Mouse (Mus musculus): ENCODE results near the gene Prkca. TPM values are rescaled to one million over a fixed set of nuclear protein-coding genes. Genes with fewer than 3 reads are reported as not detected.
A peak's percentile ranks its signal among the peaks of the same experiment; 100 is the strongest.

Gene Prkca
- polyA plus RNA-seq, 1 experiment from 2014 or later: 5.4 TPM

DNA sequence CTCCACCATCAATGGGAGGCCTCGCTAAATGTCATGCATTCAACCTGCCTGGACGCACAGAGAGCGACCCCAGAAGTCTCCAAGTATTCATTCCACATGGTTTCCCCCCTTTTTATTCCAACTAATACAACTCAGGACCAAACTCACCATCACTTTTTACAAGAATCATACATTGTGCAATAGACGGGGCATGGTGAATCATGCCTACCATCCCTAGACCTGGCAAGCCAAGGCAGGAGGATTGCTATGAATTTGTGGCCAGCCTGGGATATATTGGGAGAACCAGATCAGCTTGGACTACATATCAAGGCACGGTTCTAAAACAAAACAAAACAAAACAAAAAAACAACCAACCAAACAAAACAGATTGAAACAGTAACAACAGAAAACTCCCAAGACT is 19.2 kb upstream of the Prkca start:
- WGBS: 87% methylated on average over 5 of the region's 5 CpGs
- Histone ChIP-seq H3K4me3 (no peak overlapping the region), H3K27me3 (peaks cover 5% of the 10 kb centered on the region; the same call in 1 of the 2 replicates), H3K9me3 (no peaks in the 10 kb centered on the region), H3K27ac (replicated peaks) (no peak overlapping the region), H3K4me2 (replicated peaks) (no peak overlapping the region), H3K4me1 (no peaks in the 10 kb centered on the region), H3K36me3 (no peaks in the 10 kb centered on the region), H3K9ac (replicated peaks) (no peak overlapping the region)
- no peak for ATAC-seq (ENCODE audit: low FRiP score, low read depth)

DNA sequence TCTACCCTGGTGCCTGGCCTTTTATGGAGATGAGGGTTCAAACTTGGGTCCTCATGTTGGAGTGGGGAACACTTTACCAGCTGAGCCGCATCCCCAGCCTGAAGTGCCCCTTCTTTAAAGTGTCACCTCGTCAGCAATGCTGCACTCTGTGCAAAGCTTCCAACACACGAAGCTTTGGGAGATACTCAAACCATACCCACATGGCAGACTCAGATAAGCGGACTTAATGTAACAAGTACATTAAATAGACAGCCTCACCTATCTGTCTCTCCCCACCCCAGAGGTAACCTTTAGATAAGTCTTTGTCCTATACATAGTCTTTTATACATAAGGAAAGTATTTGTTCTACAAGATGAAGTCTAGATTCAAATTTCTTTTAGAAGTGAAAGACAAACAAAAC is 17.3 kb upstream of the Prkca start:
- H3K9ac ChIP-seq (replicated peaks): no peak overlapping the region
- no peak overlapping the region for H3K4me3 ChIP-seq
- no peak for ATAC-seq (ENCODE audit: low FRiP score, low read depth)
- H3K4me2 ChIP-seq (replicated peaks): no peak overlapping the region
- peaks cover 5% of the 10 kb centered on the region; the same call in 1 of the 2 replicates for H3K27me3 ChIP-seq
- no peaks in the 10 kb centered on the region for H3K9me3 ChIP-seq
- WGBS: 83% methylated on average over 4 of the region's 4 CpGs
- H3K27ac ChIP-seq (replicated peaks): no peak overlapping the region
- no peaks in the 10 kb centered on the region for H3K4me1 ChIP-seq
- H3K36me3 ChIP-seq: no peaks in the 10 kb centered on the region

DNA sequence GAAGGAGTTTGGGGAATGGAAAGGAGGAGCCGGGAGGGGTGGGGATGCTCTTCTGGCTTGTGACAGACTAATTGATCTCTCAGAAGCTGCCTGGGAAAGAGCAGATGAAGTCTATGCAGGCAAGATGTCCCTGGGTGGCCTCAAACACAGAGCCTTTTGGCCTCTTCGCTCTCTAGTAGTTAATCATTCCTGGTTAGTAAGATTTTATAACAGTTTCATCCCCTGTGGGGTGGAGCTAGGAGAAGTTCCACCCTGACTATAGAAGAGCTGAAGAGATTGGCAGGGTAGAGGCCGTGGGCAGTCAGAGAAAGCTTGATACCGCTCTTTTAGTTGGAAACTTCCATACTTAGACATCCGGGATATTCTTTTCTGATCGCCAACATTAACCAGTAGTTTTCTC is 15.2 kb upstream of the Prkca start:
- Histone ChIP-seq H3K4me1 (no peaks in the 10 kb centered on the region), H3K9me3 (no peaks in the 10 kb centered on the region), H3K36me3 (no peaks in the 10 kb centered on the region), H3K4me3 (no peak overlapping the region), H3K27ac (replicated peaks) (no peak overlapping the region), H3K27me3 (peaks cover 5% of the 10 kb centered on the region; the same call in 1 of the 2 replicates), H3K9ac (replicated peaks) (no peak overlapping the region), H3K4me2 (replicated peaks) (no peak overlapping the region)
- no peak for ATAC-seq (ENCODE audit: low FRiP score, low read depth)
- WGBS: 87% methylated on average over 6 of the region's 6 CpGs

DNA sequence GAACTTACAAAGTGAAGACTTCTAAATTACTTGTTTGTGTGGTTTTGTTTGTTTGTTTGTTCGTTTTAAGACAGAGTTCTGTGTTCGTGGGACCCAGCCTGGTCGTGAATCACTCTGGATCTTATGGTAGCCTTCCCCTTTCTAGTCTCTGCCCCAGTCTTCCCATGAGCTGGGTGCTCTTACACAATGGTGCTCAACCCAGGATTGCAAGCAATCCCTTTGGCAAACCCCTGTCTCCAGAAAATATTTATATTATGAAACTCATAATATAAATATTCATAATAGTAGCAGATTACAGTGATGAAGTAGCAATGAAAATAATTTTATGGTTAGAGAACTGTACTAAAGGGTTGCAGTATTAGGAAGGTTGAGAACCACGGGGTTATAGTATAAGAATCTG is 12.3 kb upstream of the Prkca start:
- H3K4me3 ChIP-seq: no peak overlapping the region
- ATAC-seq (ENCODE audit: low FRiP score, low read depth): no peak
- no peaks in the 10 kb centered on the region for H3K9me3 ChIP-seq
- no peak overlapping the region for H3K9ac ChIP-seq (replicated peaks)
- no peaks in the 10 kb centered on the region for H3K4me1 ChIP-seq
- H3K27me3 ChIP-seq: peaks cover 5% of the 10 kb centered on the region; the same call in 1 of the 2 replicates
- no peaks in the 10 kb centered on the region for H3K36me3 ChIP-seq
- H3K27ac ChIP-seq (replicated peaks): no peak overlapping the region
- H3K4me2 ChIP-seq (replicated peaks): no peak overlapping the region
- 88% methylated on average over 4 of the region's 4 CpGs for WGBS

DNA sequence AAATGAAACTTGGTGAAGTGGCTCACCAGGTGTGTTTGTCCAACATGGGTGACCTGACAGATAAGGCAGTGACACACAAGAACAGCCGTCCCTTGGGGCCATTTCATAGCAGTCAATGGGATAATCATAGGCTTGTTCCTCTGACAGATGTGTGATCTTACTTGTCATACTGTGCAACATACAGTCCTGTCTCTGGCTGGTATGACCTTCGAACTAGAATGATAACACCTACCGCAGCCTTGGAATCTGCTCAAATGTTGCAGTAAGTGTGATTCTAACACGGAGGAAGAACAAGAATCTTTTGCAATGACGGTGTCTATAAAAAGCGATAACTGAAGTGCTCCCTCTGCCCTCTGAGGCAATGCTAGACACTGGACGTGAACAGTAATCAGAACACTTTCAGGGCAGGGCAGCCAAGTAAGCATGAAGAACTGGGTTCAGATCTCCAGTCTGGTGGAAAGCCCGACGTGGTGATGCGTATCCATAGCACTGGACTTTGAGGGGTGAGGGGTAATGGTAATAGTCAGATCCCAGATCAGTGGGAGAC is 9.2 kb upstream of the Prkca start:
- Histone ChIP-seq H3K9ac (replicated peaks) (no peak overlapping the region), H3K36me3 (no peaks in the 10 kb centered on the region), H3K4me2 (replicated peaks) (no peak overlapping the region), H3K4me1 (peaks cover 5% of the 10 kb centered on the region; the same call in 1 of the 2 replicates), H3K4me3 (no peak overlapping the region), H3K27me3 (no peaks in the 10 kb centered on the region), H3K27ac (replicated peaks) (no peak overlapping the region), H3K9me3 (no peaks in the 10 kb centered on the region)
- no peak for ATAC-seq (ENCODE audit: low FRiP score, low read depth)
- 93% methylated on average over 10 of the region's 10 CpGs for WGBS

DNA sequence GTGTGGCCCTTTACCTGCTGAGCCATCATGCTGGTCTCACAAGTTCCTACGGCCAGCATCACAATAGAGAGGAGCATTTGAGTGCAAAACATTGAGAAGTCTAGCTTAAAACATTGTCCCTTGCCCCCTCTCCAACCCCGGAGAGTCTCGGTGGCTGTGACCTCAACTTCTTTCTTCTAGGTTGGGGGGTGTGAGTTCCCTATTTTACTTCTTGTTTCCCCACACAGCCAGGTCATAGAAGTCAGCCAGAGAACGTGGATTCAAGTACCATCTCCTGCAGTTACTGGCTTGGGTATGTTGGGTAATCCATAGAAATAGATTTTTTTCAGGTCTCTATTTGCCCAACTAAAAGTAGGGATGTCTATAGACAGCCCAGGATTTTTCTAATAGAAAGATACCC is 7.1 kb upstream of the Prkca start:
- ATAC-seq (ENCODE audit: low FRiP score, low read depth): no peak
- Histone ChIP-seq H3K36me3 (no peaks in the 10 kb centered on the region), H3K27ac (replicated peaks) (no peak overlapping the region), H3K4me2 (replicated peaks) (no peak overlapping the region), H3K27me3 (no peaks in the 10 kb centered on the region; the same call in 1 of the 2 replicates), H3K4me1 (peaks cover 5% of the 10 kb centered on the region; the same call in 1 of the 2 replicates), H3K9me3 (no peaks in the 10 kb centered on the region), H3K4me3 (no peak overlapping the region), H3K9ac (replicated peaks) (no peak overlapping the region)
- WGBS: 83% methylated on average over 4 of the region's 4 CpGs

DNA sequence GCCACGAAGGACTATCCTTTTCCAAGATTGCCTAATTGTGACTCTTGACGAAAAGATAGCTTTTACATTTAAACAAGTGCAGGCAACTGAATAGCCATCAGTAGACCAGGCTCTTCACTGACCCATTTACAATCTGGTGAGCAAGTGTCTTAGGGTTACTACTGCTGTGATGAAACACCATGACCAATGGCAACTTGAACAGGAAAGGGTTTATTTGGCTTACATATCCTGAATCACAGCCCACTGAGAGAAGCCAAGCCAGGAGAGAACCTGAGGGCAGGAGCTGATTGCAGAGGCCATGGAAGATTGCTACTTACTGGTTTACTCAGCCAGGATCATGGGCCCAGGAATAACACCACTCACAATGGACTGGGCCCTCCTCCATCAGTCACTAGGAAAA is 1.6 kb upstream of the Prkca start:
- Histone ChIP-seq H3K36me3 (no peaks in the 10 kb centered on the region), H3K4me2 (replicated peaks) (no peak overlapping the region), H3K9me3 (no peaks in the 10 kb centered on the region), H3K9ac (replicated peaks) (no peak overlapping the region), H3K4me3 (no peak overlapping the region), H3K27me3 (peaks cover 26% of the 10 kb centered on the region), H3K27ac (replicated peaks) (no peak overlapping the region), H3K4me1 (peaks cover 21% of the 10 kb centered on the region)
- 86% methylated on average over 2 of the region's 2 CpGs for WGBS
- ATAC-seq (ENCODE audit: low FRiP score, low read depth): no peak

DNA sequence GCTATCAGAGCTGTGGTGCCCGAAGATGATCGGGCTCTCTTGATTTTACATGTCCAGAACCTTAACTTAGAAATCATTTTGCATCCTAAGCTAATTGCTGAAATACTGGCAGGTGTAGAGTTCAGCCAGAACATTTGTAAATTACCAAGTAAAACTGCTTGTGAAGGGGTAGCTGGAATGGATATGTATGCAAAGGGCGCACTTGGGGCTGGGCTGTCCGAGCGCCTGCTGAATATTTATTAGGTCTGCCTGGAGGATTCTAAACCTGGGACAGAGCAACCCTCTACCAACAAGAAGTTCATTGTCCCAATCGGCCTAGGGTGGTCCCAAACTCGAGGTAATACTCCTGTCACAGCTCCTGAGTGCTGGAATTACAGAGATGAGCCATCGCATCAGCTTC is 1.0 kb upstream of the Prkca start:
- no peaks in the 10 kb centered on the region for H3K36me3 ChIP-seq
- no peaks in the 10 kb centered on the region for H3K9me3 ChIP-seq
- peaks cover 18% of the 10 kb centered on the region for H3K4me1 ChIP-seq
- no peak overlapping the region for H3K27ac ChIP-seq (replicated peaks)
- H3K9ac ChIP-seq (replicated peaks): peak overlapping the region; percentile 78; the same call in 1 of the 2 replicates
- H3K4me2 ChIP-seq (replicated peaks): peak overlapping the region; percentile 100
- WGBS: 39% methylated on average over 8 of the region's 8 CpGs
- H3K4me3 ChIP-seq: peak overlapping the region; percentile 78
- peaks cover 26% of the 10 kb centered on the region for H3K27me3 ChIP-seq
- no peak for ATAC-seq (ENCODE audit: low FRiP score, low read depth)

DNA sequence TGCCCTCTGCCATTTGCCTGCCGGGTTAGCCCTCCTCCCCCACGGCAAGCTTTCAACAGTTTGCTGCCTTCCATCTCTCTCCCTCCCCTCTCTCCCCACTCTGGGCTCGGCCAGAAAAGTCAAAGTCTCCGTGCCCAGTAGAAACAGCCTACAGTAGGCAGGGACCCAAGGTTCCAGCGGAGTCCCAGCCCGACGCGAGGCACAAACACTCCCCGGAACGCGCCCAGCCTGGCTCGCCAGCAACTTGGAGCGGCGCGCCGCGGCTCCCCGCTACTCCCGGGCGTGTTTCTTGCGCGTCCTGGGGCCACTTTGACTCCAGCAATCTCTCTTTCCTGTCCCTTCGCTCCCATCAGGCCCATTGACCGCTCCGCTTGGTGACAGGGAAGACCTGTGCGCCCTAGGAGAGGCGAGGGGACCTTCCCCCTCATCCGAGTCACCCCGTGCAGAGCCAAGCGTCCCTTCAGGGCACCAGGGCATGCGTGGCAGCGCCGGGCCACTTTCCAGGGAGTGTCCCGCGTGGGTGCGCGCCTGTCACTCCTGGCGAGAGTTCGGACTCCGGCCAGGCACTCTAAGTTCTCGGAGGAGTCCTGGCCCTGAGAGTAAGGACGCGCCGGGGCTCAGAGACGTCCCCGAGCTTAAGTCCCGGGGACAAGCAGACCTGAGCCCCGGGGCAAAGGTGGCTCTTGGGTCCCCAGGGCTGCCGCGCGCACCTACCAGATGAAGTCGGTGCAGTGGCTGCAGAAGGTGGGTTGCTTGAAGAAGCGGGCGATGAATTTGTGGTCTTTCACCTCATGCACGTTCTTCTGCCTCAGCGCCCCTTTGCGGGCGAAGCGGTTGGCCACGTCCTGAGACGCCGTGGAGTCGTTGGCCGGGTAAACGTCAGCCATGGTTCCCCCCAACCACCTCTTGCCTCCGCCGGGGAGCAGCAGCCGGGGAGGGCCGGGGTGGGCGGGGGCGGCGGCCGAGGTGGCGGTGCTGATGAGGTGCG is 653 bp downstream of the Prkca start, which contains the start of gene Apoh:
Gene Apoh (plus strand): TSS at position 574 of the 988 bp plus-strand sequence.
- WGBS: under 1% methylated on average over 67 of the region's 75 CpGs
- ATAC-seq (ENCODE audit: low FRiP score, low read depth): peak; percentile 41
- peaks cover 26% of the 10 kb centered on the region for H3K27me3 ChIP-seq

DNA sequence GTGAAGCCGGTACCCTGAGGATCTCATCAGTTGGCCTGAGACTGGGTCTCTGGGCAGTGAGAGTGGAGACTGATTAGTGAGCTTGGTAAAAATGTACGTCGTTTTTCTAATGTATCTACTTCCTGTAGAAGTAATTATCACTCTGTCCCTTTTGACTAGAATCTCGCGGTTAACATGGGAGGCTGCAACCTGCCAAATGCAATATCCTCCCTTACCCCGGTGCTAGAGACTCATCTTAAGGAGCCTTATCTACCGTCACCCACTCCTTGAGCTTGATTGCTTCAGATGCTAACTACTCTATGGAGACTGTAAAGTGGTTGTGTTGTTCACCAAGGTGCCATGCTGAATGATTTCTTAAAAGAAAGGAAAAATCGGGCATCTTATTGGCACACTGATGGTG is 1.9 kb downstream of the Prkca start:
- peak overlapping the region; percentile 12; the same call in 1 of the 2 replicates for H3K4me3 ChIP-seq
- peaks cover 26% of the 10 kb centered on the region for H3K27me3 ChIP-seq
- WGBS: 45% methylated on average over 8 of the region's 8 CpGs
- H3K27ac ChIP-seq (replicated peaks): no peak overlapping the region
- ATAC-seq (ENCODE audit: low FRiP score, low read depth): no peak
- H3K4me1 ChIP-seq: peaks cover 18% of the 10 kb centered on the region
- H3K9ac ChIP-seq (replicated peaks): no peak overlapping the region
- no peaks in the 10 kb centered on the region for H3K36me3 ChIP-seq
- H3K4me2 ChIP-seq (replicated peaks): peak overlapping the region; percentile 100
- no peaks in the 10 kb centered on the region for H3K9me3 ChIP-seq

More for the DNA sequence above, 653 bp downstream of the Prkca start, which contains the start of gene Apoh:
- Histone ChIP-seq H3K4me3 (peak within 1 kb of the TSS; percentile 78), H3K36me3 (no peaks in the 10 kb centered on the region), H3K9me3 (no peaks in the 10 kb centered on the region), H3K4me1 (peaks cover 18% of the 10 kb centered on the region), H3K9ac (replicated peaks) (peak within 1 kb of the TSS; percentile 78), H3K27ac (replicated peaks) (peak within 1 kb of the TSS; percentile 87), H3K4me2 (replicated peaks) (peak within 1 kb of the TSS; percentile 100)

DNA sequence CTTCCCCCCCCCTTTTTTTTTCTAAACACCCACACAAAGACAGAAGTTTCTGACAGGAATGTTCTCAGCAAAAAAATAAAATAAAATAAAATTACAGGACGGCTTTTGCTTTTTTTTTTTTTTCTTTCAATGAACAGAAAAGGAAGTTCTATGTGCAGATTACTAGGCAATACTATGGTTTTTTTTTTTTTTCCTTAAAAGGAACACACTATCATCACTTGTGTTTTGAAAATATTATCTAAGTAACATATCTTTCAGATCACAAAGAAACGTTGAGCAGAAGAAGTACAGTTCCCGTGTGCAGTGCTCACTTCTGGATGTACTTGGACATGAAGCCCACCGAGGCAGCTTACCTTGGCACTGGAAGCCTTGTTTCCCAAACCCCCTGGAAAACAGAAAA is 3.4 kb downstream of the Prkca start:
- H3K4me2 ChIP-seq (replicated peaks): no peak overlapping the region
- no peak for ATAC-seq (ENCODE audit: low FRiP score, low read depth)
- WGBS: 91% methylated on average over 4 of the region's 4 CpGs
- no peak overlapping the region for H3K4me3 ChIP-seq
- H3K9me3 ChIP-seq: no peaks in the 10 kb centered on the region
- no peak overlapping the region for H3K27ac ChIP-seq (replicated peaks)
- H3K9ac ChIP-seq (replicated peaks): no peak overlapping the region
- H3K36me3 ChIP-seq: no peaks in the 10 kb centered on the region
- peaks cover 18% of the 10 kb centered on the region for H3K4me1 ChIP-seq
- H3K27me3 ChIP-seq: peaks cover 22% of the 10 kb centered on the region

DNA sequence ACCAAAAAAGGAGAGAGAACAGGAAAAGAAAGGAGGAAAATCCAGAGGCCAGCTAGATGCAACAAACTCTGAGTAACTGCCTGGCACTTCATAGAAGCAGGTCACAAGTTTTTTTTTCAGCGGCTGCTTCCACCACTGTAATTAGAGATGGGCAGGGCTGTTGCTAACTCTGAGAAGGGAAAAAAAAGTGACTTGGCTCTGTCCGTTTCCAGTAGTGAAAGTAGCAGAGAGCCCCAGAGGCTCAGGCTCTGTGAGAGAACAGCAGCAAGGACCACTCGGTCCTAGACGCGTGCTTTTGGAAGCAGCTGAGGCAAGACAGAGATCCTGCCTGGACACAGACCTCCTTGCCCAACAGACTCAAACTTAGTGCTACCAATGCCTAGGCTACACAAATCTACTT is 7.3 kb downstream of the Prkca start:
- Histone ChIP-seq H3K9ac (replicated peaks) (no peak overlapping the region), H3K4me1 (peaks cover 7% of the 10 kb centered on the region; the same call in 1 of the 2 replicates), H3K27me3 (peaks cover 4% of the 10 kb centered on the region; the same call in 1 of the 2 replicates), H3K9me3 (no peaks in the 10 kb centered on the region), H3K4me2 (replicated peaks) (no peak overlapping the region), H3K36me3 (no peaks in the 10 kb centered on the region), H3K27ac (replicated peaks) (no peak overlapping the region), H3K4me3 (no peak overlapping the region)
- WGBS: 67% methylated on average over 5 of the region's 5 CpGs
- no peak for ATAC-seq (ENCODE audit: low FRiP score, low read depth)
